Mouse (Mus musculus): Measurements from ENCODE around the gene Klhl20. TPM values are rescaled to one million over a fixed set of nuclear protein-coding genes. Genes with fewer than 3 reads are reported as not detected.
"Not testable (repeated sequence)": the region's sequence is repeated elsewhere in the genome, so short reads cannot be mapped to it uniquely, and the experiment has no call there.

The Klhl20 gene
- 19.3 and 22.0 TPM in 2 replicates for total RNA-seq (2021)
- long read RNA-seq, full-length matches to known transcripts, result 4 of 8 reads
- long read RNA-seq, partial matches to known transcripts, result 1 of 8 reads
- long read RNA-seq, other reads (novel, unspliced or antisense), result 3 of 8 reads

DNA sequence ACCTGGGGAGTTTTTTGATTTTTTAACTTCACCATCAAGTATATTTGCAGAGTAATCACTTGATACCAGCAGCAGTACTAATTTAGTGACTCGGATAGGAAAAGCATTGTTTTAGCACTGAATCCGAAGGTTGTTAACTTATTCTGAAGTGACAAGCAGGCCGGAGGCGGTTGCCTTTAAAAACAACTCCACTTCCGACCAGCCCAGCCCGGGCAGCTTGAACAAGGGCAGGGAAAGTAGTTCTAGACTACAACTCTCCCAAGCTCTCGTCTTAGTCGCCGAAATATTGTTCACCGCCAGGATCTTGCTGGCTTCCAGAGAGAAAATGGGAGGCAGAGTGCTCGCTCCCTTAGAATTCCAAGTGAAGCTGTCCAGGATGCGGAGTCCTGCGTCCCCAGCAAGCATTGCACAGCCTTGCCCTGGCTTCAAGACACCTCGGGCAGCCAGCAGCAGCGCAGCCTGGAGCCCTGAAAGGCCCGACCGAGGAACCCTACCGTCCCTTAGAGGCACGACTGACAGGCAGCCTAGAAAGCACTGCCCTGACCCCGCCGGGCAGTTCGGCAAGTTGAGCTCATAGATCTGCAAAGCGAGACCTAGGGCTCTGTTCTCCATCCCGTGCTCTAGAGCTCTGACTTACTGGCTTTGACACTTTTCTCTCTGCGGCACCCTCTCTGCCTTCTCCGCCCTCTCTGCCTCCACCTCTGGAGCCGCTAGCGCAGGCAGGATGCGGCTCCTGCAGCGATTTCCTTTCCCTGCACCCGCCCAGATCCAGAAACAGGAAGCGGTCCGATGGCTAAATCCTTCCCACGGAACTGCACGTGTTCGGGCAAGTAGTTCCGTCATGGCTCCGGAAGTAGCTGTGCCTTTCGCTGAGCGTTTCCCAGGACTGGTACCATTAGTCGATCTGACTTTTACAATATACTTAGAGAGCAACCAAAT lies at the start of gene Klhl20:
Gene Klhl20, minus strand, starts transcription at position 786 of the 939 bp plus-strand sequence.
- DNase-seq, result peak; percentile 90

GRCm38 (mm10) chr1:161180674-161181073 lies 49.4 kb upstream of the Klhl20 start:
- peak; percentile 58 for DNase-seq

DNA sequence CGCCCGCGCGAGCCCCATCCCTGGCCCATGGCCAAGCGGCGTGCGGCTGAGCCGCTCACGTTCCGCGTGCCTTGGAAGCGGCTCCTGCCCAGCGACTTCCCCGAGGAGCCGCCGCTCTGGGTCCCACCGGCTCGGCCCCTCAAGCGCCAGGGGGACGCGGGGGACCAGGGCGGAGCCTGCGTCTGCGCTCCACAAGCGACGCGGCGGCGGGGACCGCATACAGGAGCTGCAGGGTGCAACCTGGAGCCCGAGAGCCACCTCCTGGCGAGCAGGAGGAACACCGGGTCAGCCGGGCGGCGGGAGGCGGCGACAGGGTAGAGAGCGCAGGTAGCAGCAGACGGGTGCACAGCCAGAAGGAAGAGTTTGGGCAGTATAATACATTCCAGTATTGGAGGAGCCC lies 39.3 kb upstream of the Klhl20 start:
- DNase-seq, result peak; percentile 84

- DNase-seq, result no peak
These were observed 29.0 kb upstream of the Klhl20 start for GRCm38 (mm10) chr1:161160266-161160665.

DNA sequence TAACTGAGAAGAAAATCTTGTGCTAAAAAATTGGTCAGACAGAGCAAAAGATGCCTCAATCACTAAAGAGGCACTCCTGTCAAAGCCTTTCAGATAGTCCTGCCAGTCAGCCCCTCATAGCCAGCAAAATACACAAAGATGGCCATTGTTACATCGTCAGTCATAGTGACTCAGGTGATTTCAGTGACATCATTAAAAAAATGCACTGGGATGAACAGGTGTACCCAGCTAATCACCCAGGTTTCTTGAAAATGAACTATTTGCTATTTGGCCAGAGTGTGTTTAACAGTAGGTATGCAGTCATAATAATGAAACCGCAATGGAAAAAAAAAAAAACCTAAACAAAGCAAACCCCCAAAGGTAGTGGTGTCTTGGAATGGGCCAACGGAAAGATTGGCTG lies 27.9 kb upstream of the Klhl20 start, which contains the start of gene Tex50:
Gene Tex50, minus strand, starts transcription at position 101 of the 400 bp plus-strand sequence.
- DNase-seq, result no peak

- DNase-seq, result no peak
These were observed 25.2 kb upstream of the Klhl20 start for GRCm38 (mm10) chr1:161156546-161156945.

GRCm38 (mm10) chr1:161151098-161151497 lies 19.8 kb upstream of the Klhl20 start:
- DNase-seq, result no peak

- DNase-seq, result no peak
These were observed 16.6 kb upstream of the Klhl20 start for GRCm38 (mm10) chr1:161147888-161148287.

GRCm38 (mm10) chr1:161145611-161146010 lies 14.3 kb upstream of the Klhl20 start:
- DNase-seq, result not testable (repeated sequence)

DNA sequence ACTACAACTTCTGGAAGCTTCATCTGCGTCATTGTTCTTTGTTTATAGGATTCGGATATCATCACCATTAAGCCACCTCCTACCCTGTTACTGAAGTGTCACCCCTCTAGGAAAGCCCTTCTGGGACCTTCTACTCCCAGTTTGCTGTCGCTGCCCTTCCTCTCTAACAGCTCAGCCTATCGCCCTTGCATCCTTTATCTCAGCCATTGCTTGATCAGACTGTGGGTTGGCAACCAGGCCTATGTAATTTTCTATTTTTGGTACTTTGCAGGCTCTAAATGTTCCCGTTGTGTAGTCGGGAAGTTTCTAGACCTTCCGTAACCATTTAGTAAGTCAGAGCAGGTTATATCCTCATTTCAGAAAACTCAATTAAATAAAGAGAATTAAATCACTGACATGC lies 11.9 kb upstream of the Klhl20 start:
- DNase-seq, result no peak

DNA sequence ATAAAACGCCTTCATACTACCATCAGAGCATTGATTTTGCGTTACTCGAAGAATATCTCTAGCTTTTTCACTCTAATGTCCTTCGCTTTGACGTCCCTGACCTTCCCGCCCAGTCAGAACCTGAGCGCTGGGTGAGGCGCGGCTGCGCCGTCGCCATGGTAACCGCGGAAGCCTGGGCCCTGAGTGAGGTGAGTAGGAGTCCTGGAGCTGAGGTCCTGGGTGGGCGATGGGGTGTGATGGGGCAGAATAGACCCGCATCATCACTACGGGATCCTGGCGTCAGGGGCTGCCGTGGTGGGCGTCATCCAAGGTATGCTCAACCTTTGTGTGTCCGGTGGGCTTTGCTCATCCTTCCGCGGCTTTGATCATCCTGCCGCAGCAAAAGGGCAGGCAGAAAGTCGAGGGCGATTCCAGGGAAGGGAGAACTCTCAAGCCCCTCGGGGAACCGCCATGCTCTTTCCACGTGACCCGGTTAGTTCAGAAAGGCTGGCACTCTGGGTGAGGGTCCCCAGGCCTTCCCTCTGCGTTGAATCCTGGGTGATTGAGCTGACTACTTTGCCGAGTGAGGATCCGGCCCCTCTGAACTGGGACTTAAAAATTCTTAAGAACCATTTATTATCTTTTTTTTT lies 11.3 kb upstream of the Klhl20 start, which contains the start of gene Ankrd45:
Gene Ankrd45, plus strand, starts transcription at position 161 of the 629 bp plus-strand sequence.
- peak; percentile 76 for DNase-seq

DNA sequence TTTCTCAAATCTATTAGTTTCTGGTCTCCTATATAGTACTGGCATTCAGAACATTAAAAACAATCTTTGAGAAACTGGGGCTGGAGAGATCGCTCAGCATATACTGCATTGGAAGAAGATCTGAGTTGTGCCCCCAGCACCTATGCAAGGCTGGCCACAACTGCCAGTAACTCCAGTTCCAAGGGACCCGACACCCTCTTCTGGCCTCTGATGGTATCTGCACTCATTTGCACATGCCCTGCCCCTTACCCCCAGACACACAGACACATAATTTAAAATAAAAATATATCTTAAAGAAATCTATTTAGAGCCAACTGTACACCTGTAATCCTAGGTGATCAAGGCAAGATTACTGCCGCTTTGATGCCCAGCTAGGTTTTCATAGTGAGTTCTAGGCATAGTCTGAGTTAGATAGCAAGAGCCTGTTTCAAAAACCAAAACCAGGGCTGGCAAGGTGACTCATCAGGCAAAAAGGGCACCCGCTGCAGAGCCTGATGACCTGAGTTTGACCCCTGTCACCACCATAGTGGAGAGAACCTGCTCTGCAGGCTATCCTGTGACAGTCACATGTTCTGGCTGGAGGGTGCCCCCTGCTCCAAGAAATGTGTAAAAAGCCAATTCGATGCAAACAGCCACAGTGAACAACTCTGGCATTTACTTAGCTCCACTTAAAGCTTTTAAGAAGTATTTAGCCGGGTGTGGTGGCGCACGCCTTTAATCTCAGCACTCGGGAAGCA lies 8.9 kb upstream of the Klhl20 start:
- no peak for DNase-seq

GRCm38 (mm10) chr1:161139496-161139895 lies 8.2 kb upstream of the Klhl20 start:
- DNase-seq, result no peak

- no peak for DNase-seq
These were observed 4.8 kb downstream of the Klhl20 start for GRCm38 (mm10) chr1:161126461-161126860.

GRCm38 (mm10) chr1:161122661-161123418 lies 8.5 kb downstream of the Klhl20 start:
- DNase-seq, result no peak

DNA sequence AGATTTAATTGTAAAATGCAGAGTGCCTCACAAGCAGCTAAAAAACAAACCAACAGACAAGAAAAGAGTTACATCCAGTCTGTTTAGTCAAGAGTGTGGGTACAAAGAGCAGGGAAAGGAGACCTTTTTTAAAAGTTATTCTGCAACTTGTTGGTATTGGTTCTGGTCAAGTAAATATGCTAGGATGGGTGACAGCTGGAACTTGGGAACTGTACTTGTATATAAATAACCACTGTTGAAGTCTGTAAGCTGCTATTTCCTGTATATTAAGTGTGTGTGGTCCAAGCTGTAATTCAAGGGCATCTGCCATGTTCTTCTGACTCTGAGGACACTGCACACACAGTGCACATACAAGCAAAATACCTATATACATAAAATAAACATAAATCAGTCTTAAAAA lies 16.7 kb downstream of the Klhl20 start:
- DNase-seq, result no peak

- no peak for DNase-seq
These were observed 22.1 kb downstream of the Klhl20 start for GRCm38 (mm10) chr1:161109216-161109615.

GRCm38 (mm10) chr1:161103842-161104241 lies 27.5 kb downstream of the Klhl20 start:
- DNase-seq, result no peak

- DNase-seq, result no peak
These were observed 31.4 kb downstream of the Klhl20 start for GRCm38 (mm10) chr1:161099721-161100405.

DNA sequence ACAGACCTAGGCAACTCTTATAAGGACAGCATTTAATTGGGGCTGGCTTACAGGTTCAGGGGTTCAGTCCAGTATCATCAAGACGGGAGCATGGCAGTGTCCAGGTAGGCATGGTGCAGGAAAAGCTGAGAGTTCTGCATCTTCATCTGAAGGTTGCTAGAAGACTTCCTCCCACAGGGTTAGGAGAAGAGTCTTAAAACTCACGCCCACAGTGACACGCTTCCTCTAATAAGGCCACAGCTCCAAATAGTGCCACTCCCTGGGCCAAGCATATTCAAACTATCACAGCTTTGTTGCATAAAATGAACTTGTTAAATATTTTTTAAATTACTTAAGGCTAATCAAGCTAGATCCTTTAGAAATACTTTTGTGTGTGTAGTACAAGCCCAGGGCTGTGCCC lies 54.1 kb downstream of the Klhl20 start:
- DNase-seq, result no peak

DNA sequence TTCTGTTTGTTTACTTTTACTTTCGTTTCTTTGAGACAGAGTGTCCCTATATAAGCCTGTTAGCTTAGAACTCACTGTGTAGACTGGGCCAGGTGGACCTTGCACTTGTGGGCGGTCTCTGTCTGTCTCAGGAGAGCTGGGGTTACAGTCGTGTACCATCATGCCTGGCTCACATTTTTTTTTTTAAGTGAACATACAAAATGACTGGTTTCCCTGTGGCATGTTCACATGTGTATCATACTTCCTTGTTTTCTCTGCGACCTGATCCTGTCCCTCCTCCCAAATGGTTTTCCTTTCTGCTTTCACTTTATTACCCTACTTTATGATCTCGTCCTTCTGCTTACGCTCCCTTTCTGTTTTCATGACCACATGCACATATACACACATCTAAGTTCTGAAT lies 55.1 kb downstream of the Klhl20 start:
- DNase-seq, result no peak
